Mouse (Mus musculus) heart, postnatal 25 days (tissue): ENCODE results near the gene Trim12c. TPM values are rescaled to one million over a fixed set of nuclear protein-coding genes. Genes with fewer than 3 reads are reported as not detected.

Experiments
- total RNA-seq, 2 experiments: library from RNA; stranded (reverse); gene quantifications; 2 replicates each; pipeline ENCODE4 v1.2.3; 2021

Trim12c gene
- total RNA-seq, 2 experiments from 2014 or later: 5.0 to 5.2 TPM

Other genes starting within 250 kb of the Trim12c start
- not detected for gene Olfr646, start 248.5 kb downstream of the Trim12c start, total RNA-seq
- gene Ubqln5, start 223.5 kb downstream of the Trim12c start, total RNA-seq: not detected
- not detected for gene Olfr643, start 216.0 kb downstream of the Trim12c start, total RNA-seq
- gene Ubqln3, start 210.1 kb downstream of the Trim12c start, total RNA-seq: not detected
- not detected for gene Ubqlnl, start 202.8 kb downstream of the Trim12c start, total RNA-seq
- gene Olfm5, start 188.5 kb downstream of the Trim12c start, total RNA-seq: not detected
- not detected for gene Olfr648, start 170.0 kb downstream of the Trim12c start, total RNA-seq
- not detected for gene Olfr649, start 157.4 kb downstream of the Trim12c start, total RNA-seq
- under 1 TPM; 0.47 to 0.73 TPM for gene Trim6, start 134.6 kb downstream of the Trim12c start, total RNA-seq
- 1 to 10 TPM; 3.9 to 4.1 TPM for gene Trim34a, start 108.9 kb downstream of the Trim12c start, total RNA-seq
- gene Trim5, start 65.3 kb downstream of the Trim12c start, total RNA-seq: 1 to 10 TPM; 2.2 to 2.3 TPM
- 1 to 10 TPM; 5.7 to 6.3 TPM for gene Trim12a, start 37.9 kb downstream of the Trim12c start, total RNA-seq
- gene Trim34b, start 23.9 kb downstream of the Trim12c start, total RNA-seq: under 1 TPM; 0.39 to 0.48 TPM
- not detected for gene Trim30b, start 16.5 kb upstream of the Trim12c start, total RNA-seq
- gene Trim30c, start 47.5 kb upstream of the Trim12c start, total RNA-seq: not detected
- 1 to 10 TPM; 3.5 to 4.0 TPM for gene Trim30a, start 111.8 kb upstream of the Trim12c start, total RNA-seq
- gene Trim30d, start 154.5 kb upstream of the Trim12c start, total RNA-seq: under 1 TPM; 0.36 to 0.57 TPM
- not detected for gene Olfr651, start 196.8 kb upstream of the Trim12c start, total RNA-seq
- gene Olfr652, start 207.5 kb upstream of the Trim12c start, total RNA-seq: not detected
- not detected for gene Olfr653, start 224.0 kb upstream of the Trim12c start, total RNA-seq
- gene Olfr654, start 233.7 kb upstream of the Trim12c start, total RNA-seq: not detected
- gene Olfr655, start 248.4 kb upstream of the Trim12c start, total RNA-seq: not detected